Mouse (Mus musculus): Measurements from ENCODE around the gene Serpinb6b. TPM values are rescaled to one million over a fixed set of nuclear protein-coding genes. Genes with fewer than 3 reads are reported as not detected.

The Serpinb6b gene
- total RNA-seq (2014; rRNA removed) (1.7 and 4.7 TPM in 2 replicates), polyA plus RNA-seq (2015; fragmentation: Nextera tagmentation; extraction: Ambion mirVana) (2.8 TPM in 2 replicates)

DNA sequence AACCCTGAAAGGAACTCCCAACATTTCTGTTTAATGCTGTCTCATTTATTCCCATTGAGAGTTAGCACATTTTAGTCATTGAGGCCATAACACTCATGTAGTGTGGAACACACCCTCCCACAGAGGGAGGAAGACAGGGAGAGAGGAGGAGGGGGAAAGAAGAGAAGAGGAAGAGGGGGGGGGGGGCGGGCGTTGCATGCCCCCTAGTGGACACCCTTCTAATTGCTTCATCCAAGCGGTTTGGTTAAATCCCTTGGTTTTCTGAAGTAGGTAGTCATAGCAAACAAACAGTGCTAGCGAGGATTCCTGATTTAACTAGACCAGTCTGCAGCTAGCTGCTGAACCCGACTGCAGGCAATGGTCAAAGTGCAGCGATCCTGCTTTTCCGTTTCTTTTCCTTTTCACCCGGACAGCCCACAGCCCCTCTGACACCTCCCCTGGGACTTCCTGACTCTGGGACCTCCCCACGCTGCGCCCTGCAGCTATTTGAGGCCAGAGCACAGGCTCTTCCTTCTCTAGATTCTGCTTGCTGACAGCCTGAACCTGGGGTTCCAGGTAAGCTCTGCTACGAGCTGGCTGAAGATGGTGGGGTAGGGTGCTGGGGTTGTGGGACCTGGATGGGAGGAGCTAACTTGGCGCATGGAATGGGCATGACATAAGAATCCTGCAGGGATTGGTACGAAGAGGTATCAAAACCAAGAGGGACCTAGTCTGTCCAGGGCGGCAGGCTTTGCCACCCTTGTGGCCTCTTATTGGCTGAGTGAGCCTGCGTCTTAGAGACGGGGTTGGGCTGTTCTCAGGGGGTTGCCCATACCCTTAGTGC, at the start of gene Serpinb6b:
Gene Serpinb6b, plus strand, starts transcription at position 221 of the 823 bp plus-strand sequence.
- no peaks in the 10 kb centered on the region for H3K27me3 ChIP-seq (ENCODE audit: insufficient read depth, low read length)
- ATAC-seq (0 out of 2 replicates have a peak, but pooled peaks have one; percentile 15), DNase-seq (ENCODE audit: low spot score) (peak; percentile 4)
- H3K4me1 ChIP-seq (ENCODE audit: insufficient read depth, low read length), result no peaks in the 10 kb centered on the region
- H3K36me3 ChIP-seq (ENCODE audit: insufficient read depth, low read length), result no peaks in the 10 kb centered on the region
- H3K9me3 ChIP-seq (ENCODE audit: low read length), result no peaks in the 10 kb centered on the region
- H3K9ac ChIP-seq (replicated peaks; ENCODE audit: low read length), result no peak within 1 kb of the TSS
- H3K4me2 ChIP-seq (ENCODE audit: low read depth, low read length), result peak within 1 kb of the TSS; percentile 49
- no peak within 1 kb of the TSS; the same call in 1 of the 2 replicates for H3K27ac ChIP-seq
- H3K4me3 ChIP-seq (ENCODE audit: low read length), result peak within 1 kb of the TSS; percentile 19
- peak; percentile 50 for TF ChIP-seq CTCF (IDR thresholded peaks at IDR 0.05; ENCODE audit: low read depth)
- WGBS, result 47% methylated on average over 16 of the region's 16 CpGs

DNA sequence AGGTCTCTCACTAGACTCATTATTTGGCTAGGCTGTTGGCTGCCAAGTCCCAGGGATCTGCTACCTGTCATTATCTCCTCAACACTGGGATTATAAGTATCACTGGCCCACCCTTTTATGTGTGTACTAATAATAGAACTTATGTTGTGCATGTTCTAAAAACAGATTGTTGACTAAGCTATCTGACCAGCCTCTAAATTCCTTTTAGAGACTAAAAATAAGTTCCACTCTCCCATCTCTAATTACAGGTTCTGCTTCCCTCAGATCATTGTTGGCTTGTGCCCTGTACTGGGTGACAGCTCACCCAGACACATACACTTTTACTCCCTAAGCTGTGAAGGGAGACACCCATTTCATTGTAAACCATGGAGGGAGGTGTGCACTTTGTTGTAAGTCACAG, 42.4 kb upstream of the Serpinb6b start:
- H3K4me3 ChIP-seq (ENCODE audit: low read length), result no peak overlapping the region
- H3K27ac ChIP-seq, result no peak overlapping the region
- no peaks in the 10 kb centered on the region for H3K9me3 ChIP-seq (ENCODE audit: low read length)

DNA sequence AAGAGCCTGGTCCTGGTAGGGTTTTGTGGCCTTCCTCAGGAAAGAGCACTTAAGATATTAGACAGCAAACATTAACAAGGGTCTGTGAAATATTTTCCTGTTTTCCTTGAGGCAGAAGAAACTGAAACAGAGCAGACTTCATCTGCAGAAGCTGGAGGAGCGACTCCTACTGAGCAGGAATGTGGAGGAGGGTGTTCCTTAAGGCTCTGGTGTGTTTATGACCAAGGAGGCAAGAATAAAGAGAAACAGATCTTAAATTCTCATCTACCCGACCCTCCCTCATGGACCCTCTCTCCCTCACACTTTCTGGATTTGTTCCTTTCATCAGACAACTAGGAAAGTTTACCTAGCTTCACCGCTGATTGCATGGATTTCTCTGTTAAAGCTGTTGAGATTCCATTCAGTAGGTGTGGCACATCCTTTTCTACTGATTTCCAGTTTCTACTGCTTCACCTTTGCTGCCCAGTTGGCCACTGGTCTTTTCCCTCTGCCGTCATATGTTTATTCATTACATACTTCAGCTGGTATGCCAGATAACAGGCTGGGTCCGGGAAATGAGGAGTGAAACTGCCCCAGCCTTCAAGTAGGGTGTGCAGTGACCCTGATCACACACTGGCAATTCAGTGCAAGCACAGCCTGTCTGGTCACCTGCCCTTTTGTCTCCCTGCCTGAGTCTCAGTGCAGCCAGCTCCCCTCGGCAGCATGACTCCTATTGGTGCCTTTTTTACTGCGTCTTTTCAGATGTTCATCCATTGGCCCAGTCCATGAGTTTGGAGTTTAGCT, 40.2 kb upstream of the Serpinb6b start:
- H3K27ac ChIP-seq, result no peak overlapping the region
- H3K27me3 ChIP-seq (ENCODE audit: insufficient read depth, low read length), result no peaks in the 10 kb centered on the region
- H3K9ac ChIP-seq (replicated peaks; ENCODE audit: low read length), result no peak overlapping the region
- DNase-seq (ENCODE audit: low spot score) (no peak), ATAC-seq (no peak)
- H3K4me2 ChIP-seq (ENCODE audit: low read depth, low read length), result no peak overlapping the region
- TF ChIP-seq CTCF (IDR thresholded peaks at IDR 0.05; ENCODE audit: low read depth), result no peak
- no peaks in the 10 kb centered on the region for H3K9me3 ChIP-seq (ENCODE audit: low read length)
- H3K4me3 ChIP-seq (ENCODE audit: low read length), result no peak overlapping the region
- WGBS, result 64% methylated on average over 7 of the region's 7 CpGs
- H3K4me1 ChIP-seq (ENCODE audit: insufficient read depth, low read length), result no peaks in the 10 kb centered on the region
- no peaks in the 10 kb centered on the region for H3K36me3 ChIP-seq (ENCODE audit: insufficient read depth, low read length)

More for the DNA sequence above, 42.4 kb upstream of the Serpinb6b start:
- ATAC-seq (no peak), DNase-seq (ENCODE audit: low spot score) (no peak)
- H3K36me3 ChIP-seq (ENCODE audit: insufficient read depth, low read length), result no peaks in the 10 kb centered on the region
- TF ChIP-seq CTCF (IDR thresholded peaks at IDR 0.05; ENCODE audit: low read depth), result no peak
- no peak overlapping the region for H3K9ac ChIP-seq (replicated peaks; ENCODE audit: low read length)
- no peaks in the 10 kb centered on the region for H3K4me1 ChIP-seq (ENCODE audit: insufficient read depth, low read length)
- H3K27me3 ChIP-seq (ENCODE audit: insufficient read depth, low read length), result no peaks in the 10 kb centered on the region
- H3K4me2 ChIP-seq (ENCODE audit: low read depth, low read length), result no peak overlapping the region

DNA sequence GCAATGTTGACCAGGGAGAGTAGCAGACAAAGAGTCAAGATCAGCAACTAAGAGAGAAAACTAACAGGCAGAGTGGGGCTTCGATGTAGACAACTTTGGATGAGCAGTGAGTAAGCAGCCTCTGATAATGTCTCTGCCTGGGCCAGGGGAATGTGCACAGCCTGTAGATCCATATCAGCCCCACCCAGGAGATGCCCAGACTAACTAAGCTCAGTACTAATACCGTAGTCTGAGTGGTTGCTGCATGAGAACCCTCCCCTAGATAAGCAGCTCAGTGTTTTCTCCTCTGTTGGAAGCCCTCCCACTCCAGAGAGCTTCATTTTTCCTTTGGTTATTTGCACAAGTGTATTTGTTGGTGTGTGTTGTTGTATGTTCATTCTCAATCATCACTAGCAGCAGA, 38.3 kb upstream of the Serpinb6b start:
- H3K36me3 ChIP-seq (ENCODE audit: insufficient read depth, low read length), result no peaks in the 10 kb centered on the region
- ATAC-seq, result no peak
- no peak overlapping the region for H3K4me3 ChIP-seq (ENCODE audit: low read length)
- no peaks in the 10 kb centered on the region for H3K4me1 ChIP-seq (ENCODE audit: insufficient read depth, low read length)
- WGBS, result 82% methylated on average over 2 of the region's 2 CpGs
- TF ChIP-seq CTCF (IDR thresholded peaks at IDR 0.05; ENCODE audit: low read depth), result no peak
- no peaks in the 10 kb centered on the region for H3K9me3 ChIP-seq (ENCODE audit: low read length)
- no peaks in the 10 kb centered on the region for H3K27me3 ChIP-seq (ENCODE audit: insufficient read depth, low read length)
- no peak overlapping the region for H3K4me2 ChIP-seq (ENCODE audit: low read depth, low read length)
- no peak overlapping the region for H3K27ac ChIP-seq
- no peak overlapping the region for H3K9ac ChIP-seq (replicated peaks; ENCODE audit: low read length)
- DNase-seq (ENCODE audit: low spot score), result no peak

DNA sequence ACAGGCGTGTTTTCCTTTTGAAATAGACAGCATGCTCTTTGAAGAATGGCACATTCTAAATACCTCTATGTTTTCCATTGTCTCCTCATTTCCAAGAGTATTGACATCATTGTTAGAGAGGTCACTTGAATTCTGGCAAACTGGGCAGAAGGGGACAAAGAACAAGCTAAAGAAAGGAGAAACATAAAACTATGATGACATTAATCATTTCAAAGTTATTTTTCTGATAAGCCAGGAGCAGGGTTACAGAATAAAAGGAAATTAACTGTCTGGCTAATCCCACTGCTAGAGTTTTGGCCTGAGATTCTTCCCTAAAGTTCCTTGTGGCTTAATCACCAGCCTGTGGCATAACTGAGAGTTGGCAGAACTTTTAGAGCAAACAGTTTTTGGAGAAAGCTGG, 37.8 kb upstream of the Serpinb6b start:
- H3K36me3 ChIP-seq (ENCODE audit: insufficient read depth, low read length), result no peaks in the 10 kb centered on the region
- H3K27ac ChIP-seq, result no peak overlapping the region
- H3K27me3 ChIP-seq (ENCODE audit: insufficient read depth, low read length), result no peaks in the 10 kb centered on the region
- ATAC-seq (no peak), DNase-seq (ENCODE audit: low spot score) (no peak)
- WGBS, result 56% methylated on average over 1 of the region's 1 CpGs
- no peak overlapping the region for H3K4me3 ChIP-seq (ENCODE audit: low read length)
- H3K4me1 ChIP-seq (ENCODE audit: insufficient read depth, low read length), result no peaks in the 10 kb centered on the region
- no peak overlapping the region for H3K9ac ChIP-seq (replicated peaks; ENCODE audit: low read length)
- no peak overlapping the region for H3K4me2 ChIP-seq (ENCODE audit: low read depth, low read length)
- no peak for TF ChIP-seq CTCF (IDR thresholded peaks at IDR 0.05; ENCODE audit: low read depth)
- H3K9me3 ChIP-seq (ENCODE audit: low read length), result no peaks in the 10 kb centered on the region

DNA sequence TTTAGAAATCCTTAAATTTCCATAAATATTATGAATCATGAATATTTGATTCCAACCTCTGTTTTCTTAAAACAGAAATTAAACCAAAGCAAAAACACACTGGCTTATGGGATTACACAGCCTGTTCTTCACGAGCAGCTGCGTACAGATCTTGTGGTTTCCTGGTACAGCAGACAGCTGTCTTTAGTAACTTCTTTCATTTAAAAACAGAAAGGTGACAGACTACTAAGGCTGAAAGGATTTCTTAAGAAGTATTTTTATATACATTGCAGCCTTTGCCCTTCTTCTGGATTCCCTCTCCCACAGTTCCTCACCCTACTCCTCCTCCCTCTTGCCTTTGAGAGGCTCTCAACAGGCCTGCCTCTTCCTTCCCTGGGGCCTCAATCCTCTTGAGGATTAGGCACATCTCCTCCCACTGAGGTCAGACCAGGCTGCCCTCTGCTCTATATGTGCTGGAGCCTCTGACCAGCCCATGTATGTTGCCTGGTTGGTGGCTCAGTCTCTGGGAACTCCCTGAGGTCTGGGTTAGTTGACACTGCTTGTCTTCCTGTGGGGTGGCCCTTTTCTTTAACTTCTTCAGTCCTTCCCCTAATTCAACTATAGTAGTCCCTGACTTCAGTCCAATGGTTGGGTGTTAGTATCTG, 35.8 kb upstream of the Serpinb6b start:
- no peaks in the 10 kb centered on the region for H3K9me3 ChIP-seq (ENCODE audit: low read length)
- no peak overlapping the region for H3K4me2 ChIP-seq (ENCODE audit: low read depth, low read length)
- ATAC-seq (no peak), DNase-seq (ENCODE audit: low spot score) (no peak)
- H3K4me1 ChIP-seq (ENCODE audit: insufficient read depth, low read length), result no peaks in the 10 kb centered on the region
- no peak overlapping the region for H3K27ac ChIP-seq
- no peak for TF ChIP-seq CTCF (IDR thresholded peaks at IDR 0.05; ENCODE audit: low read depth)
- WGBS, result 99% methylated on average over 2 of the region's 2 CpGs
- no peak overlapping the region for H3K9ac ChIP-seq (replicated peaks; ENCODE audit: low read length)
- H3K27me3 ChIP-seq (ENCODE audit: insufficient read depth, low read length), result no peaks in the 10 kb centered on the region
- H3K36me3 ChIP-seq (ENCODE audit: insufficient read depth, low read length), result no peaks in the 10 kb centered on the region
- H3K4me3 ChIP-seq (ENCODE audit: low read length), result no peak overlapping the region

Data from hindbrain, postnatal 0 days (tissue).